Comparison of ENCODE assay signal across 10 mouse cellular contexts in genomic region chr17:47440359-47440890, GRCm38 (mm10). TPM values are rescaled to one million over a fixed set of nuclear protein-coding genes. Genes with fewer than 3 reads are reported as not detected.
DNase-seq lines count a peak whose midpoint lies in the region; ATAC-seq lines count a peak whose summit lies in the region.
"Had no signal": no experiment of that assay in that cellular context is flagged by ENCODE, and none has a peak within 500 bp of the region (broad histone marks: within the 10 kb centered on the region; RNA-seq: fewer than 3 reads in every experiment).

No protein-coding gene starts in this region.

- no peaks in the 10 kb centered on the region for H3K9me3 ChIP-seq in forebrain, embryonic 12.5 days
- H3K9me3 ChIP-seq in forebrain, embryonic 13.5 days (replicated peaks): no peaks in the 10 kb centered on the region
- H3K9me3 ChIP-seq in midbrain, embryonic 15.5 days: no peaks in the 10 kb centered on the region

- no peak overlapping the region for H3K9ac ChIP-seq in forebrain, embryonic 12.5 days
- H3K9ac ChIP-seq in forebrain, embryonic 13.5 days: no peak overlapping the region; the same call in 1 of the 2 replicates
- no peak overlapping the region for H3K9ac ChIP-seq in midbrain, embryonic 15.5 days

- H3K27me3 ChIP-seq in forebrain, embryonic 12.5 days: peaks cover 56% of the 10 kb centered on the region
- H3K27me3 ChIP-seq in forebrain, embryonic 13.5 days: peaks cover 54% of the 10 kb centered on the region
- H3K27me3 ChIP-seq in midbrain, embryonic 15.5 days (replicated peaks): peaks cover 32% of the 10 kb centered on the region

- no peak overlapping the region for H3K27ac ChIP-seq in forebrain, embryonic 12.5 days
- H3K27ac ChIP-seq in forebrain, embryonic 13.5 days: no peak overlapping the region
- H3K27ac ChIP-seq in midbrain, embryonic 15.5 days: peak overlapping the region; percentile 43; the same call in 1 of the 2 replicates
- H3K27ac ChIP-seq: heart, adult 2 months had no signal

- ATAC-seq in forebrain, embryonic 12.5 days (ENCODE audit: low FRiP score): 0 out of 2 replicates have a peak, but pooled peaks have one; percentile 11
- no peak for ATAC-seq in forebrain, embryonic 13.5 days
- peak; percentile 38; the same call in 1 of the 2 replicates for ATAC-seq in midbrain, embryonic 15.5 days (replicated peaks)

- H3K4me1 ChIP-seq in forebrain, embryonic 12.5 days: peaks cover 28% of the 10 kb centered on the region
- H3K4me1 ChIP-seq in forebrain, embryonic 13.5 days: peaks cover 23% of the 10 kb centered on the region
- peaks cover 22% of the 10 kb centered on the region for H3K4me1 ChIP-seq in midbrain, embryonic 15.5 days

- H3K4me3 ChIP-seq in forebrain, embryonic 12.5 days (replicated peaks): no peak overlapping the region
- no peak overlapping the region for H3K4me3 ChIP-seq in forebrain, embryonic 13.5 days
- no peak overlapping the region for H3K4me3 ChIP-seq in midbrain, embryonic 15.5 days
- H3K4me3 ChIP-seq: heart, adult 2 months had no signal

- H3K36me3 ChIP-seq in forebrain, embryonic 12.5 days (replicated peaks): no peaks in the 10 kb centered on the region
- H3K36me3 ChIP-seq in forebrain, embryonic 13.5 days (ENCODE audit: poor library complexity, severe bottlenecking): no peaks in the 10 kb centered on the region
- no peaks in the 10 kb centered on the region for H3K36me3 ChIP-seq in midbrain, embryonic 15.5 days (replicated peaks)

- WGBS in forebrain, embryonic 12.5 days: 5% methylated on average over 9 of the region's 9 CpGs
- 6% methylated on average over 9 of the region's 9 CpGs for WGBS in forebrain, embryonic 13.5 days
- WGBS in midbrain, embryonic 15.5 days: 9% methylated on average over 9 of the region's 9 CpGs

- H3K4me2 ChIP-seq in forebrain, embryonic 12.5 days: no peak overlapping the region
- no peak overlapping the region for H3K4me2 ChIP-seq in forebrain, embryonic 13.5 days
- no peak overlapping the region for H3K4me2 ChIP-seq in midbrain, embryonic 15.5 days

- peak; percentile 93 for DNase-seq in R1 (ENCODE audit: low read depth, low spot score)
- DNase-seq in kidney, adult 18-20 months: peak; percentile 55
- DNase-seq in adrenal gland, adult 18-20 months (ENCODE audit: low spot score in 2 of 2): no peak
- no peak for DNase-seq in urinary bladder, postnatal 10 days (ENCODE audit: low spot score)
- DNase-seq in frontal cortex, postnatal 14 days (ENCODE audit: low spot score in 2 of 2): no peak
- DNase-seq: heart, adult 2 months had no signal

RNA-seq across cellular contexts. Expression of gene 1700001C19Rik, which starts 3.2 kb away (rescaled TPM):
- 0.19 and 0.31 TPM in 2 replicates for polyA plus RNA-seq in forebrain, embryonic 12.5 days (2016; fragmentation: Nextera tagmentation; extraction: Ambion mirVana)
- polyA plus RNA-seq in forebrain, embryonic 13.5 days (2015; fragmentation: Nextera tagmentation; extraction: Ambion mirVana): 0.28 and 0.42 TPM in 2 replicates
- polyA plus RNA-seq in midbrain, embryonic 15.5 days (2015; fragmentation: Nextera tagmentation; extraction: Ambion mirVana): 0.44 and 0.77 TPM in 2 replicates
- not detected for total RNA-seq in adrenal gland, adult 18-20 months (2021)
- total RNA-seq: heart, adult 2 months; megakaryocyte, adult 5-6 weeks had no signal

RNA-seq across cellular contexts. Expression of gene AI661453, which starts 4.0 kb away (rescaled TPM):
- 0.13 and 0.19 TPM in 2 replicates for polyA plus RNA-seq in forebrain, embryonic 12.5 days (2016; fragmentation: Nextera tagmentation; extraction: Ambion mirVana)
- polyA plus RNA-seq in forebrain, embryonic 13.5 days (2015; fragmentation: Nextera tagmentation; extraction: Ambion mirVana): 0.13 and 0.16 TPM in 2 replicates
- 0.26 and 0.33 TPM in 2 replicates for polyA plus RNA-seq in midbrain, embryonic 15.5 days (2015; fragmentation: Nextera tagmentation; extraction: Ambion mirVana)
- under 1 TPM; 0.66 to 0.77 TPM for total RNA-seq in adrenal gland, adult 18-20 months (2021)

RNA-seq across cellular contexts. Expression of gene Guca1a, which starts 40.0 kb away (rescaled TPM):
- polyA plus RNA-seq in forebrain, embryonic 12.5 days (2016; fragmentation: Nextera tagmentation; extraction: Ambion mirVana): 0.23 and 0.60 TPM in 2 replicates
- polyA plus RNA-seq in forebrain, embryonic 13.5 days (2015; fragmentation: Nextera tagmentation; extraction: Ambion mirVana): 0.26 and 0.28 TPM in 2 replicates
- polyA plus RNA-seq in midbrain, embryonic 15.5 days (2015; fragmentation: Nextera tagmentation; extraction: Ambion mirVana): 0.60 and 0.92 TPM in 2 replicates
- total RNA-seq in adrenal gland, adult 18-20 months (2021): 1 to 10 TPM; 1.9 to 3.1 TPM

RNA-seq across cellular contexts. Expression of gene Guca1b, which starts 55.2 kb away (rescaled TPM):
- 0.46 and 0.68 TPM in 2 replicates for polyA plus RNA-seq in forebrain, embryonic 12.5 days (2016; fragmentation: Nextera tagmentation; extraction: Ambion mirVana)
- polyA plus RNA-seq in forebrain, embryonic 13.5 days (2015; fragmentation: Nextera tagmentation; extraction: Ambion mirVana): 0.20 and 0.36 TPM in 2 replicates
- 0.30 and 0.57 TPM in 2 replicates for polyA plus RNA-seq in midbrain, embryonic 15.5 days (2015; fragmentation: Nextera tagmentation; extraction: Ambion mirVana)
- total RNA-seq in adrenal gland, adult 18-20 months (2021): 1 to 10 TPM; 1.2 to 2.9 TPM

Comparison
In these comparisons a context has a peak if more than half of its experiments do, and no peak if none do; other contexts are left out.
1. DNase-seq: peak in R1 (single experiment) and kidney, adult 18-20 months (single experiment); none in adrenal gland, adult 18-20 months (0 of 2), urinary bladder, postnatal 10 days (single experiment) and frontal cortex, postnatal 14 days (0 of 2).